Mouse (Mus musculus): Measurements from ENCODE around the gene Ttc7. TPM values are rescaled to one million over a fixed set of nuclear protein-coding genes. Genes with fewer than 3 reads are reported as not detected.
A peak's percentile ranks its signal among the peaks of the same experiment; 100 is the strongest.

Ttc7 gene
- polyA plus RNA-seq, 1 experiment from 2014 or later, result 15.4 TPM

GRCm38 (mm10) chr17:87328177-87328768, 45.6 kb downstream of the Ttc7 start:
- DNase-seq (ENCODE audit: low spot score), result no peak
- WGBS, result 51% methylated on average over 8 of the region's 9 CpGs
- TF ChIP-seq CTCF (IDR thresholded peaks at IDR 0.05; ENCODE audit: low read depth), result no peak

GRCm38 (mm10) chr17:87329144-87329700, 46.5 kb downstream of the Ttc7 start:
- DNase-seq (ENCODE audit: low spot score) (no peak), ATAC-seq (replicated peaks; ENCODE audit: low FRiP score, low read depth) (no peak)
- H3K27me3 ChIP-seq (ENCODE audit: insufficient read depth, low read length), result no peaks in the 10 kb centered on the region
- H3K36me3 ChIP-seq (ENCODE audit: insufficient read depth, low read length), result no peaks in the 10 kb centered on the region
- no peaks in the 10 kb centered on the region for H3K9me3 ChIP-seq (replicated peaks; ENCODE audit: low read length)
- TF ChIP-seq CTCF (IDR thresholded peaks at IDR 0.05; ENCODE audit: low read depth), result no peak
- no peak overlapping the region for H3K4me3 ChIP-seq (replicated peaks; ENCODE audit: low read depth, low read length)
- no peak overlapping the region for H3K9ac ChIP-seq (ENCODE audit: low read depth, low read length)
- WGBS, result 87% methylated on average over 18 of the region's 18 CpGs
- H3K4me2 ChIP-seq (ENCODE audit: low read length), result no peak overlapping the region
- H3K27ac ChIP-seq, result no peak overlapping the region
- H3K4me1 ChIP-seq (replicated peaks; ENCODE audit: insufficient read depth, low read length), result peaks cover 5% of the 10 kb centered on the region; the same call in 1 of the 2 replicates

More at GRCm38 (mm10) chr17:87328177-87328768, 45.6 kb downstream of the Ttc7 start:
- Histone ChIP-seq H3K4me1 (replicated peaks; ENCODE audit: insufficient read depth, low read length) (peaks cover 5% of the 10 kb centered on the region; the same call in 1 of the 2 replicates), H3K27me3 (ENCODE audit: insufficient read depth, low read length) (no peaks in the 10 kb centered on the region), H3K27ac (no peak overlapping the region), H3K4me3 (replicated peaks; ENCODE audit: low read depth, low read length) (no peak overlapping the region), H3K36me3 (ENCODE audit: insufficient read depth, low read length) (no peaks in the 10 kb centered on the region), H3K9me3 (replicated peaks; ENCODE audit: low read length) (no peaks in the 10 kb centered on the region), H3K4me2 (ENCODE audit: low read length) (no peak overlapping the region), H3K9ac (ENCODE audit: low read depth, low read length) (no peak overlapping the region)
- no peak for ATAC-seq (replicated peaks; ENCODE audit: low FRiP score, low read depth)

- H3K9ac ChIP-seq (ENCODE audit: low read depth, low read length), result no peak overlapping the region
Measured at GRCm38 (mm10) chr17:87330250-87330920, 47.7 kb downstream of the Ttc7 start.

GRCm38 (mm10) chr17:87330921-87331291, 48.2 kb downstream of the Ttc7 start:
- ATAC-seq (replicated peaks; ENCODE audit: low FRiP score, low read depth) (peak; percentile 53; the same call in 1 of the 2 replicates), DNase-seq (ENCODE audit: low spot score) (peak; percentile 79)
- 0 out of 2 replicates have a peak overlapping the region, but pooled peaks have one; percentile 13 for H3K9ac ChIP-seq (ENCODE audit: low read depth, low read length)
- peak; percentile 28; the same call in 1 of the 2 replicates for TF ChIP-seq CTCF (IDR thresholded peaks at IDR 0.05; ENCODE audit: low read depth)
- no peaks in the 10 kb centered on the region for H3K27me3 ChIP-seq (ENCODE audit: insufficient read depth, low read length)
- WGBS, result 3% methylated on average over 11 of the region's 11 CpGs
- no peak overlapping the region for H3K4me3 ChIP-seq (replicated peaks; ENCODE audit: low read depth, low read length)
- H3K4me2 ChIP-seq (ENCODE audit: low read length), result 0 out of 2 replicates have a peak overlapping the region, but pooled peaks have one; percentile 23
- H3K4me1 ChIP-seq (replicated peaks; ENCODE audit: insufficient read depth, low read length), result peaks cover 5% of the 10 kb centered on the region; the same call in 1 of the 2 replicates
- no peak overlapping the region for H3K27ac ChIP-seq
- no peaks in the 10 kb centered on the region for H3K9me3 ChIP-seq (replicated peaks; ENCODE audit: low read length)
- no peaks in the 10 kb centered on the region for H3K36me3 ChIP-seq (ENCODE audit: insufficient read depth, low read length)

More at GRCm38 (mm10) chr17:87330250-87330920, 47.7 kb downstream of the Ttc7 start:
- H3K4me2 ChIP-seq (ENCODE audit: low read length), result no peak overlapping the region
- DNase-seq (ENCODE audit: low spot score) (peak; percentile 10), ATAC-seq (replicated peaks; ENCODE audit: low FRiP score, low read depth) (no peak)
- H3K36me3 ChIP-seq (ENCODE audit: insufficient read depth, low read length), result no peaks in the 10 kb centered on the region
- no peak overlapping the region for H3K27ac ChIP-seq
- H3K4me3 ChIP-seq (replicated peaks; ENCODE audit: low read depth, low read length), result no peak overlapping the region
- H3K4me1 ChIP-seq (replicated peaks; ENCODE audit: insufficient read depth, low read length), result peaks cover 5% of the 10 kb centered on the region; the same call in 1 of the 2 replicates
- no peaks in the 10 kb centered on the region for H3K27me3 ChIP-seq (ENCODE audit: insufficient read depth, low read length)
- WGBS, result 50% methylated on average over 22 of the region's 22 CpGs
- H3K9me3 ChIP-seq (replicated peaks; ENCODE audit: low read length), result no peaks in the 10 kb centered on the region
- no peak for TF ChIP-seq CTCF (IDR thresholded peaks at IDR 0.05; ENCODE audit: low read depth)

GRCm38 (mm10) chr17:87331336-87332141, 48.9 kb downstream of the Ttc7 start:
- H3K27ac ChIP-seq, result peak overlapping the region; percentile 36; the same call in 1 of the 2 replicates
- DNase-seq (ENCODE audit: low spot score), result no peak
- ATAC-seq (replicated peaks; ENCODE audit: low FRiP score, low read depth), result no peak
- 40% methylated on average over 11 of the region's 11 CpGs for WGBS
- H3K9ac ChIP-seq (ENCODE audit: low read depth, low read length), result 0 out of 2 replicates have a peak overlapping the region, but pooled peaks have one; percentile 13
- no peak for TF ChIP-seq CTCF (IDR thresholded peaks at IDR 0.05; ENCODE audit: low read depth)
- no peaks in the 10 kb centered on the region for H3K9me3 ChIP-seq (replicated peaks; ENCODE audit: low read length)
- H3K4me2 ChIP-seq (ENCODE audit: low read length), result 0 out of 2 replicates have a peak overlapping the region, but pooled peaks have one; percentile 23
- H3K27me3 ChIP-seq (ENCODE audit: insufficient read depth, low read length), result no peaks in the 10 kb centered on the region
- no peak overlapping the region for H3K4me3 ChIP-seq (replicated peaks; ENCODE audit: low read depth, low read length)
- peaks cover 5% of the 10 kb centered on the region; the same call in 1 of the 2 replicates for H3K4me1 ChIP-seq (replicated peaks; ENCODE audit: insufficient read depth, low read length)
- H3K36me3 ChIP-seq (ENCODE audit: insufficient read depth, low read length), result no peaks in the 10 kb centered on the region
